Mouse (Mus musculus) kidney, embryonic 15.5 days (tissue): Measurements from ENCODE around the gene Patj. TPM values are rescaled to one million over a fixed set of nuclear protein-coding genes. Genes with fewer than 3 reads are reported as not detected.
A peak's percentile ranks its signal among the peaks of the same experiment; 100 is the strongest.

ENCODE experiments used
- ATAC-seq: fragments of 200-750 bp; cut with Nextera tagmentation; replicated peaks from 2 replicates; pipeline ENCODE4 v1.8.0; 2017; ENCODE audit warnings: moderate TSS enrichment; ENCODE audit not compliant: low FRiP score
- H3K27ac ChIP-seq: fragments of 300-500 bp; sonication (generic); 2 replicates; pipeline ENCODE4 v1.5.1; 2015; ENCODE audit warnings: mild to moderate bottlenecking, inconsistent platforms
- H3K27me3 ChIP-seq: fragments of 300-500 bp; sonication (generic); 2 replicates; pipeline ENCODE4 v1.6.1; 2015; ENCODE audit warnings: inconsistent platforms
- H3K36me3 ChIP-seq: fragments of 300-500 bp; sonication (generic); 2 replicates; pipeline ENCODE4 v1.6.1; 2015; ENCODE audit warnings: inconsistent platforms
- H3K4me1 ChIP-seq: fragments of 300-500 bp; sonication (generic); 2 replicates; pipeline ENCODE4 v1.6.1; 2015; ENCODE audit warnings: inconsistent platforms
- H3K4me2 ChIP-seq: fragments of 300-500 bp; sonication (generic); 2 replicates; pipeline ENCODE4 v1.6.1; 2015; ENCODE audit warnings: moderate library complexity, mild to moderate bottlenecking, inconsistent platforms
- H3K4me3 ChIP-seq: fragments of 300-500 bp; sonication (generic); replicated peaks from 2 replicates; pipeline ENCODE4 v1.5.1; 2015; ENCODE audit warnings: mild to moderate bottlenecking, inconsistent platforms
- H3K9ac ChIP-seq: fragments of 300-500 bp; sonication (generic); 2 replicates; pipeline ENCODE4 v1.6.1; 2015; ENCODE audit warnings: mild to moderate bottlenecking, inconsistent platforms
- H3K9me3 ChIP-seq: fragments of 300-500 bp; sonication (generic); replicated peaks from 2 replicates; pipeline ENCODE4 v1.6.1; 2016; ENCODE audit warnings: inconsistent platforms
- WGBS: fragments of 180-500 bp; shearing (Covaris S2); methylation state at CpG from one replicate; pipeline ENCODE4 v1.1.7; 2015; ENCODE audit warnings: mixed read lengths; 5-methylcytosine and 5-hydroxymethylcytosine counted together
- microRNA-seq: library from miRNA; unstranded; fragments of <30 nt; microRNA quantifications from one replicate; pipeline ENCODE4, GENCODE M21; 2016
- polyA plus RNA-seq: library from polyadenylated mRNA; unstranded; fragments of >200 nt; fragmentation: Nextera tagmentation; extraction: Ambion mirVana; gene quantifications from 2 replicates; pipeline ENCODE4 v1.2.1, GENCODE M21; 2015

Patj gene
- polyA plus RNA-seq, 1 experiment from 2014 or later, result 26.6 TPM

DNA sequence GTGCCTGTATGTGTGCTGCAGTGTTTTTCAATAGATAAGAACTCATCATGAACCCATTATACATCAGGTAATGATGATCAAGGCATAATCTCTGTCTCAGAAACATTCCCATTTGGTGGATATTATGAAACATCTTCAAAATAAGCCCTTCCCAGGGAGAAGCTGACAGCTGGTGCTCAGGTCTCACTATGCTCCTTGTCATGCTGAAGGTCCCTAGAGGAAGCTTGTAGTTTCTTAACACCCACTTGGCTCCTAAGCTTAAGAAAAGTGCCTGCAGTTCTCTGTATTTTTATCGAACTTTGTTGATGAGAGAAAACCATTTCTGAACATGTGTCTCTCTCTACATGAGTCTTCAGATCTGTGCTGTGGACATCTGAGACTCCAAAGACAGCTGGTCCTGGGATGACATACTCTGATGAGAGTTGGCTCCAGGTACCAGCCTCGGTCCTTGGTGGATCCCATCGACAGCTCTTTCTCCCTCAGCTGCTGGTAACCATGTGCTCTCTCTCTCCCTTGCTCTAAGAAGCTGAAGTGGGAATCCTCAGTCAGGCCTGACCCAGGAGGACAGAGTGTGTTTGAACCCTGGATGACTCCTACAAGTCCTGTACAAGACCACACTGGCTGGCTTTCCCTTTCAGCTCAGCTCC is 363.4 kb downstream of the Patj start:
- Histone ChIP-seq H3K27ac (peak overlapping the region; percentile 83), H3K4me2 (no peak overlapping the region), H3K36me3 (peaks cover 21% of the 10 kb centered on the region; the same call in 1 of the 2 replicates), H3K4me1 (peaks cover 45% of the 10 kb centered on the region), H3K9ac (no peak overlapping the region), H3K4me3 (no peak overlapping the region), H3K27me3 (no peaks in the 10 kb centered on the region), H3K9me3 (no peaks in the 10 kb centered on the region)
- WGBS, result 69% methylated on average over 3 of the region's 3 CpGs
- no peak for ATAC-seq

DNA sequence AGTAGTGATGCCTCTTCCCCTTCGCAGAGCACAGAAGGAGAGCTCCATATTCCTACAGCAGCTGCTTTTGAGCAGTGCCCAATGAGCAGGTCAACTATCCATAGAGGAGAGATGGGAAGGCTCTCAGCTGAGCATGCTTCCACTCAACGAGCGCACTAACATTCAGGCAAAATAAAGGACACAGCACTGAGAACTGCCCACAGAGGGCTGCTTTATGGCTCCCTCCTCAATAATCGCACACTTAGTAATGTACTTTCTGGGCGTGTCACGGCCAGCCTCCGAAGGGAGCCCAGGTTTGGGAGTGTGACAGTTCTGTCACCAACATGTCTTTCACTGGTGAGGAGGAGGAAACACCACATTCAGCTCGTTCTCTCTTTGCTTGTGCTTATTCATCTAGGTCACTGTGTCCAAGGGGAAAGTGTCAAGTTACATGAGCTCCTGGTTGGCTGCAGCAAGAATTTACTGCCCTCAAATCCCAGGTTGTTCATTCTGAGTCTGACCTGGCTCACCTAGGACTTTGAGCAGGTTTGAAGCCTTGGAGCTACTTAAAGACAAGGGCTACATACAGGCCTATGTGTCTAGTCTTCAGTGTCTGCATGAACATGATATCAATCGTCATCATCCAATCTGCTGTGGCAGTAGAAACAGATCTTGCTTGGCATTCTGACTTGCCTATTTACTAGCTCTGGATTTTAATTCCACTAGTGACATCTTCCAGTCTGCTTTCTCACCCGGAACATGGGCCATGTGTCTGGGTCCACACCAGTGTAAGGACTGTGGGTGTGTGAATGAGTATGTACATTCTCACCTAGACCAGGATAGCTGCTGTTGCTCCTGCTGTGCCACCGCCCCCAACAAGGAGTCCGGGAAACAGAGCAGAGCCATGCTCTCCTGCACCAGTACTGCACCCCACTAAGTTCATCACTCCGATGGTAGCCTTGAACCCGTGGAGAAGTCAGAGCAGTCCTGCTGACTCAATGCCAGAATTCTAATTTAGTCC is 371.8 kb downstream of the Patj start:
- peak; percentile 68 for ATAC-seq
- Histone ChIP-seq H3K9me3 (0 out of 2 replicates have a peak, but pooled peaks cover 3% of the 10 kb centered on the region), H3K27ac (peak overlapping the region; percentile 54; the same call in 1 of the 2 replicates), H3K36me3 (peaks cover 37% of the 10 kb centered on the region), H3K4me2 (0 out of 2 replicates have a peak overlapping the region, but pooled peaks have one; percentile 9), H3K27me3 (no peaks in the 10 kb centered on the region), H3K9ac (no peak overlapping the region), H3K4me3 (no peak overlapping the region), H3K4me1 (peaks cover 11% of the 10 kb centered on the region)
- 49% methylated on average over 14 of the region's 14 CpGs for WGBS

Small RNA genes within 50 kb of the gene (microRNA-seq; reads per million reads assigned to microRNA genes)
- gene Gm22625 (not detected), gene Gm26154 (not detected)

Other genes with a start within 250 kb of the Patj start
- 99.6 and 113 TPM in 2 replicates for gene Tm2d1, start 12.5 kb upstream of the Patj start, polyA plus RNA-seq